Mouse (Mus musculus) gastrocnemius, adult 8-10 months (tissue): ENCODE measurements at regions not wholly inside any gene's neighbourhood (a gene's known extent, or its start where the extent isn't known, plus 50 kb on each side); places are given as distances from the start of the nearest gene placed in this dataset.

Experiments
- DNase-seq, 2 experiments: peaks; one replicate each; pipeline ENCODE4 v3.0.0; 2022; ENCODE audit warnings: low spot score in 2 of 2

GRCm38 (mm10) chr2:178542032-178542431 is 111.7 kb downstream of the Cdh26 start:
- peak in 1 of 2 experiments; percentile 9 for DNase-seq

DNA sequence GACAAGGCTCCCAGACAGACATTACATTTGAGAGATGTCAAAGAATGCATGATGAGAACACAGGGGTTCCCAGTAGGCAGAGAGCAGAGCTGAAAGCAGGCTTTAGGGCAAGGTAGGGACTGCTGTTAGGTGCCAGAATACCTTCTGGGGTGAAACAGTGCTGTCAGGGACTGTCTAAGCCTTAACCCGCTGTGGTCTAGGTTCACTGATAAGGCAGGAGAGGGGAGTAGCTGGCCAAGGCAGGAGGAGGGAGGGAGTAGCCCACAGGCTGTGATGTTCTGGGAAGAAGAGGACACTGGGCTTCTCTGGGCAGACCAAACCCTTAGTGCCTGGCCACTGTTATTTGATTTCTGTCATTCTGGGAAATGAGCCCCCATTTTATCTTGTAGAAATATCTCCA is 114.1 kb downstream of the Cdh26 start:
- DNase-seq: no peak

- no peak for DNase-seq
These were observed 115.4 kb downstream of the Cdh26 start for GRCm38 (mm10) chr2:178545601-178546352.

GRCm38 (mm10) chr2:178546353-178546720 is 116.0 kb downstream of the Cdh26 start:
- no peak for DNase-seq

GRCm38 (mm10) chr2:178546888-178547287 is 116.6 kb downstream of the Cdh26 start:
- DNase-seq: no peak

DNA sequence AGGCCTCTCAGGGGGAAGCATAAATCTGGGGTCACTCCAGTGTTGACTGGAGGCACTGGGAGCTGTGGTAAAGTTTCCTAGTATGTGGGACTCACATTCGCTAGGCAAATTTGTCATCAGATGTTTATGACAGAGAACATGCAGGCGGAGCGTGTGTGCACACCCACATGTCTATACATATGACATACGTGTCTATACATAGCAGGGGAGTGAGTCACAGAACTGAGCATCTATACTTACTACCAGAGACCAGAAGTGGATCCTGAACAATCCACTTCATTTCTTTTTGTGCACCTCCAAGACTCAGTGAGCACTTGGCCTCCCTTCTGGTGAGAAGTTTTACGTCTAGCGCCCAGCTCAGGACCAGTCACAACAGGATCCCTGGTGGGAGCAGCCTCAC is 118.6 kb downstream of the Cdh26 start:
- no peak for DNase-seq

- no peak for DNase-seq
These were observed 123.4 kb downstream of the Cdh26 start for GRCm38 (mm10) chr2:178553736-178554135.

- DNase-seq: no peak
These were observed 125.5 kb downstream of the Cdh26 start for GRCm38 (mm10) chr2:178555692-178556340.

DNA sequence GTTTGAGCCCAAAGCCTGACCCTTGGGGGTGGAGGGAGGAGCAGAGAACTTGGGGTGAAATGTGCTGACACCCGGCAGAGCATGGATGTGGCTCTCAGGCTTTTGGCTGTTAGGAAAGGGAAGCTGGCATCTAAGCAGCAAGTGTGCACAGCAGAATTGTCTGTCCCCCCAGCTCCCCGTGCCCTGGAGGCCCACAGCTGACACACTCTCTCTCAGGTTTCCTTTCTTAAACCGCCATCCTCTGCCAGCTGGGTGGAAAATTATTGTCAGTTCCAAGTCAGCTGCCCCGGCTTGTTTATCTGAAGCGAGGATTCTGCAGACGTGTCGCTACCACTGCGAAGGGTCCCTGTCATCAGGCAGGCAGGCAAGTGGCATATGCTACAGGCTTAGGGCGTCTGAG is 127.6 kb downstream of the Cdh26 start:
- no peak for DNase-seq

DNA sequence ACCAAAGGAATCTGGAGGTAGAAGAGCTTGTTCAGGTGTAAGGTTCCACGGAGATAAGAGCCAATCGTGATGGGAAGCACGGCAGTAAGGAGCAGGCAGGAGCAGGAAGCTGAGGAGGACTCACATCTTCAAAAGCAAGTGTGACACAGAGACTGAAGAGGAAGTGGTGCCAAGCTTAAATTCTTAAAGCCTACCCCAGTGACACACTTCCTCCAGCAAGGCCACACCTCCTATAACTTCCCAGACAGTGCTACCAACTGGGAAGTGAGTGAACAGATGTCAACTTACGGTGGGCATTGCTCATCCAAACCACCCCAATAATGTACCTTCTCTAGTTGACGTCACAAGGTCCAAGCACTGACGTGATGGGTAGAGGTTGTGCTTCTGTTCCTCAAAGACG is 133.0 kb downstream of the Cdh26 start:
- no peak for DNase-seq

- DNase-seq: no peak
These were observed 135.1 kb downstream of the Cdh26 start for GRCm38 (mm10) chr2:178565368-178565818.

DNA sequence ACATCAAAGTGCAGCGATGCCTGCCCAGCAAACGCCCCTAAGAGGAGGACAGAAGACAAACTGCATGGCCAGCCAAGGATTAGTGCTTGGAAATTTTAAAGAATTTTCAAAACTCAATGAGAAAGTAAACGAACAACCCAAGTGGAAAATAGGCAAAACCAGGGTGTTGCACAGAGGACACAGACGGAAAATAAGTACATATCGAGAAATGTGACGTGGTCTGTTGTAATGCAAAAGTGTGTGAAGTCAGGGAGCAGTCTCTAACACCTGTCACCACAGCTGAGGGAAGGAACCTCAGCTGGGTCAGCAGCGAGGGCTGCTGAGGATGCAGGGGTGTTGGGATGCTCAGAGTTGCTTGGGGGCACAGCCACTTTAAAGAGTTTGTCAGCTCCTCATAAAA is 137.2 kb downstream of the Cdh26 start:
- DNase-seq: no peak

GRCm38 (mm10) chr2:178572301-178572700 is 142.0 kb downstream of the Cdh26 start:
- no peak for DNase-seq

DNA sequence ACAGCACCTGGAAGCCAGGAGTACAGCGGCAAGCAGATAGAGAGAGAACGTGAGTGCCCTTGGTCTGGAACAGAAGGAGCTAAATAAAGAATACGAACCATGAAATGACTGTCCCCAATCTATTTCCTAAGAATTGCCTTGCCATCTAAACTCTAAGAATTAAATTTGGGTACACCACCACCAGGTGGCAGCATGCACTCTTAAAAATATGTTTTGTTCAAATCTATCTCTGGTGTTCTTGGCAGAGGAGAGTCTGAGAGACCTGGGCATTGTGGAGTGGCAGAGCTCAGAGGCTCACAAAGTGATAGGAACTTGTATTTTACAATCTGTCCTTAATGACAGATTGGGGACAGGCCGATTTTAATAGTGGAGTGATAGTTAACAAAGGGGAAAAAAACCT is 144.5 kb downstream of the Cdh26 start:
- peak in 1 of 2 experiments; percentile 23 for DNase-seq

DNA sequence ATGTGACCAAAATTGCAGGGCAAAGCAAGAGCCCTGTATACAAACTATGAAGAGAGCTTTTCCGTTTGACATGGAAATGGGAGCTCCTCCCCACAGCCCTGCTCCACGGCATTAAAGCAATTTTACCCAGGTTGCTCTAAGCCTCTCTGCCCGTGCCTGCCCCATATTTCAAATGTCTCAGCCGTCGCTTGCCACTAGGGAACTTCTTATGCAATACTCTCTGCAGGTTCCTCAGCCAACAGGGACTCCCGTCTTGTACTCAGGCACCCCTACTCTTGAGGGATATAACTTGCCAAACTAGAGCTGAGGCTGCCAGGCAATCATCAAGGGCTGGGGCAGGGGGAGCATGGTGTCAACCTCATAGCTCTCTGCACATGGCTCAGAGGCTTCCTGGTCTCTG is 145.1 kb downstream of the Cdh26 start:
- DNase-seq: no peak

DNA sequence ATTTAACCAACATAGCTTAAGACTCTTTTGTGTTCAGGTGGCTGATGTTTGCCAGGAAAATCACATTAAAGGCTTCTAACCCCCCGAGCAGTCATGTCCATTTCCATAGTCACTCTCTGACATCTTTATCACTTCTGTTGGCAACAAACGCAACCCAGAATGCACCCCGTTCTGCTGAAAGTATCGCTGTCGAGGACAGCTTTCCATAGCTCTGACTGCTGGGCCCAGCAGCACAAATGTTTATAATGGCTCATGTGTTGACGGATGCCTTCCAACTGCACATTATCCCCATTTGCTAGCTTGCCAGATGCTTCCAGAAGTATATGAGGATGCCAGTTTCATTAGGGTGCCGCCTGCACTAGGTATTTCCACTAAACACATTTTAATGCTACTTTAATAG is 145.7 kb downstream of the Cdh26 start:
- no peak for DNase-seq

DNA sequence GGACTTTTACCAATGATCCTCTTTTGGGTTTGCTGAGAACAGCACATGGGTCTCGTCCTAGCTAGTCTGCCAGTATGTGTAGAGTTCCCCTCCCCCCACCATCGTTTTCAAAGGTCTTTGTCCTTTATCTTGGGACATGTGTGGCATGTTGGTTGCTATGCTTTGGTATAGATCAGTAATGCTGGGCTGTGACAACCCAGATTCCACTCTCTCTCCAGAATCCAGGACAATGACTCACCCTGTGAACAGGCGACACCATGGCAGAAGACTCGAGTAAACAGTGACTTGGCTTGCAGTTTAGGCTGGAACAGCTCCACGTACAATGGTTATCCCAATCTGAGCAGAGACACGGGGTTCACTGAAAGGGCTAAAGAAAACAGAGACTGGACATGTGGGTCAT is 149.2 kb downstream of the Cdh26 start:
- no peak for DNase-seq

- peak in 1 of 2 experiments; percentile 27 for DNase-seq
These were observed 151.0 kb downstream of the Cdh26 start for GRCm38 (mm10) chr2:178581306-178581705.

DNA sequence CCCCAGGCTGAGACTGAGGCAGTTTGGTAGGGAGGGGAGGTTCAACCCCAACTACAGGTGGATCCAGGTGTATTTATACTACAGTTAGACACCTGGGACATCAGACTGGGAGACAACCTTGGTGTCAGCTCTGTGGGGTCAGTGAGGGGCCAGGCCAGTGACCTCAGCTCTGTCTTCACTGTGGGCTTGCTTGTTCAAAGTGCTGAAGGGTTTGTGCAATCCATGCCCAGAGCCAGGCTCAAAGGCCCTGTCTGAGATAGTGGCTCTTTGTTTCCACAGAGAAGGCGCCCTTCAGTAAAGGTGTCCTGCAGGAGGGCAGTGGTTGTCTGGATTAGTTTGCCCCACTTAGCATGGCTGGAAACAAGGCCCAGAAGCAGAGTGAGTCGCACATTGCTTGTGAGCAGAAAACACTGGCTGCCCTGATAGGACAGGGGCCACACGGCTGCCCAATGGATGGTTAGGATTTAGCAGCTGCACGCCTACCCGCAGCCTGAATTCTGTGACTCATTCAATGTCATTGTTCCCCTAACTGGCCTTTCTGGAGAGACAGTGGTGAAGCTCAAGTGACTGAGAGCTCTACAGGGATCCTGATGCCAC is 154.7 kb downstream of the Cdh26 start:
- DNase-seq: no peak

DNA sequence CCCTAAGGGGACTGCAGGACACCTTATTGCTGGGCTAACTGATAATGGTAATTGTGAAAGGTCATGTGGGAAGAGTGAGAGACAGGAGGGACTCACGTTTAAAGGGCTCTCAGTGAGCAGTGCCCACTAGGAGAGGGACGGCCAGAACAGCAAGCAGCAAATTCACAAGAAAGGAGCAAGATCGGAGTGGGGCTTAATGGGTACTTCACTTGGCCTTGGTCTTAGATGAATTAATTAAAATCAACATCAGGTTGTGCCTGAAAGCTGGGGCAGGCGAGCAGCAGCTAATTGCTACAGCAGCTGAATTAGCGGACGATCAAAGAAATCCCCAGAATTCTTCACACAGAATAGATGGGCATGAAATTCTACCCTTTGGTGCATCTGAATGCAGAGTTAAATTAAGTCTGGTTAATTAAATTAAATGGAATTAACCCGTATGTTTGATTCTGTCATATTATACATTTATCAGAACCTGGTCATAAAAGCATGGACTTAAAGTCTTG is 156.9 kb downstream of the Cdh26 start:
- no peak for DNase-seq

- no peak for DNase-seq
These were observed 163.4 kb downstream of the Cdh26 start for GRCm38 (mm10) chr2:178593743-178594142.

GRCm38 (mm10) chr2:178594177-178594576 is 163.8 kb downstream of the Cdh26 start:
- no peak for DNase-seq
